Mouse (Mus musculus) lung, postnatal 14 days (tissue): ENCODE results near the gene Mdh1.
A peak's percentile ranks its signal among the peaks of the same experiment; 100 is the strongest.

ENCODE experiments used
- DNase-seq: peaks from one replicate; pipeline ENCODE4 v3.0.0; 2021

Mdh1 gene

GRCm38 (mm10) chr11:21571700-21572381 lies at the start of gene Mdh1, which contains the start of gene Wdpcp:
Gene Mdh1, minus strand, starts transcription at chr11:21572367.
Gene Wdpcp, plus strand, starts transcription at chr11:21572235.
- peak; percentile 91 for DNase-seq

GRCm38 (mm10) chr11:21615915-21616314 lies 43.7 kb upstream of the Mdh1 start:
- DNase-seq, result no peak

- no peak for DNase-seq
These were observed 30.3 kb upstream of the Mdh1 start for GRCm38 (mm10) chr11:21602497-21602896.

GRCm38 (mm10) chr11:21583286-21583685 lies 11.1 kb upstream of the Mdh1 start:
- no peak for DNase-seq

- DNase-seq, result no peak
These were observed 9.3 kb upstream of the Mdh1 start for GRCm38 (mm10) chr11:21581472-21581871.

GRCm38 (mm10) chr11:21570973-21571372 lies 1.2 kb downstream of the Mdh1 start:
- DNase-seq, result no peak

GRCm38 (mm10) chr11:21570109-21570474 lies 2.1 kb downstream of the Mdh1 start:
- DNase-seq, result no peak

- DNase-seq, result peak; percentile 11
These were observed 2.6 kb downstream of the Mdh1 start for GRCm38 (mm10) chr11:21569456-21570108.

GRCm38 (mm10) chr11:21569002-21569401 lies 3.2 kb downstream of the Mdh1 start:
- DNase-seq, result no peak

GRCm38 (mm10) chr11:21567733-21568132 lies 4.4 kb downstream of the Mdh1 start:
- no peak for DNase-seq

- DNase-seq, result no peak
These were observed 5.2 kb downstream of the Mdh1 start for GRCm38 (mm10) chr11:21566934-21567333.

- DNase-seq, result no peak
These were observed 7.3 kb downstream of the Mdh1 start for GRCm38 (mm10) chr11:21564681-21565405.

- no peak for DNase-seq
These were observed 8.4 kb downstream of the Mdh1 start for GRCm38 (mm10) chr11:21563617-21564325.

- DNase-seq, result no peak
These were observed 10.8 kb downstream of the Mdh1 start for GRCm38 (mm10) chr11:21561347-21561746.

- no peak for DNase-seq
These were observed 12.4 kb downstream of the Mdh1 start for GRCm38 (mm10) chr11:21559727-21560126.

- DNase-seq, result no peak
These were observed 20.1 kb downstream of the Mdh1 start for GRCm38 (mm10) chr11:21552049-21552448.

GRCm38 (mm10) chr11:21550222-21551173 lies 21.7 kb downstream of the Mdh1 start:
- DNase-seq, result no peak

GRCm38 (mm10) chr11:21549754-21550153 lies 22.4 kb downstream of the Mdh1 start:
- no peak for DNase-seq

GRCm38 (mm10) chr11:21549052-21549451 lies 23.1 kb downstream of the Mdh1 start:
- DNase-seq, result no peak

GRCm38 (mm10) chr11:21547518-21547917 lies 24.6 kb downstream of the Mdh1 start:
- DNase-seq, result no peak

GRCm38 (mm10) chr11:21546671-21547070 lies 25.5 kb downstream of the Mdh1 start:
- DNase-seq, result no peak

GRCm38 (mm10) chr11:21545951-21546350 lies 26.2 kb downstream of the Mdh1 start:
- DNase-seq, result no peak
